Mouse (Mus musculus) heart, embryonic 13.5 days (tissue): ENCODE measurements at regions not wholly inside any gene's neighbourhood (a gene's known extent, or its start where the extent isn't known, plus 50 kb on each side); places are given as distances from the start of the nearest gene placed in this dataset.

Source experiments
- ATAC-seq: fragments of 200-750 bp; cut with Nextera tagmentation; 2 replicates; pipeline ENCODE4 v1.8.0; 2017; ENCODE audit warnings: moderate TSS enrichment; ENCODE audit not compliant: insufficient number of reproducible peaks, low FRiP score, low TSS enrichment; ENCODE audit errors: extremely low read depth
- H3K27ac ChIP-seq: fragments of 300-500 bp; sonication (generic); replicated peaks from 2 replicates; pipeline ENCODE4 v1.5.1; 2015; ENCODE audit warnings: moderate library complexity, mild to moderate bottlenecking, inconsistent platforms
- H3K27me3 ChIP-seq: fragments of 300-500 bp; sonication (generic); replicated peaks from 2 replicates; pipeline ENCODE4 v1.6.1; 2015; ENCODE audit warnings: mild to moderate bottlenecking, inconsistent platforms
- H3K36me3 ChIP-seq: fragments of 300-500 bp; sonication (generic); 2 replicates; pipeline ENCODE4 v1.6.1; 2015; ENCODE audit warnings: mild to moderate bottlenecking, inconsistent platforms
- H3K4me1 ChIP-seq: fragments of 300-500 bp; sonication (generic); 2 replicates; pipeline ENCODE4 v1.6.1; 2015; ENCODE audit warnings: inconsistent platforms
- H3K4me2 ChIP-seq: fragments of 300-500 bp; sonication (generic); 2 replicates; pipeline ENCODE4 v1.6.1; 2015; ENCODE audit warnings: inconsistent platforms, mild to moderate bottlenecking, moderate library complexity
- H3K4me3 ChIP-seq: fragments of 300-500 bp; sonication (generic); 2 replicates; pipeline ENCODE4 v1.5.1; 2015; ENCODE audit warnings: moderate library complexity, mild to moderate bottlenecking, inconsistent platforms
- H3K9ac ChIP-seq: fragments of 300-500 bp; sonication (generic); 2 replicates; pipeline ENCODE4 v1.6.1; 2015; ENCODE audit warnings: inconsistent platforms, mild to moderate bottlenecking, moderate library complexity
- H3K9me3 ChIP-seq: fragments of 300-500 bp; sonication (generic); 2 replicates; pipeline ENCODE4 v1.6.1; 2016; ENCODE audit warnings: inconsistent platforms
- WGBS: fragments of 180-500 bp; shearing (Covaris S2); methylation state at CpG from one replicate; pipeline ENCODE4 v1.1.7; 2015; ENCODE audit warnings: mixed read lengths; 5-methylcytosine and 5-hydroxymethylcytosine counted together

DNA sequence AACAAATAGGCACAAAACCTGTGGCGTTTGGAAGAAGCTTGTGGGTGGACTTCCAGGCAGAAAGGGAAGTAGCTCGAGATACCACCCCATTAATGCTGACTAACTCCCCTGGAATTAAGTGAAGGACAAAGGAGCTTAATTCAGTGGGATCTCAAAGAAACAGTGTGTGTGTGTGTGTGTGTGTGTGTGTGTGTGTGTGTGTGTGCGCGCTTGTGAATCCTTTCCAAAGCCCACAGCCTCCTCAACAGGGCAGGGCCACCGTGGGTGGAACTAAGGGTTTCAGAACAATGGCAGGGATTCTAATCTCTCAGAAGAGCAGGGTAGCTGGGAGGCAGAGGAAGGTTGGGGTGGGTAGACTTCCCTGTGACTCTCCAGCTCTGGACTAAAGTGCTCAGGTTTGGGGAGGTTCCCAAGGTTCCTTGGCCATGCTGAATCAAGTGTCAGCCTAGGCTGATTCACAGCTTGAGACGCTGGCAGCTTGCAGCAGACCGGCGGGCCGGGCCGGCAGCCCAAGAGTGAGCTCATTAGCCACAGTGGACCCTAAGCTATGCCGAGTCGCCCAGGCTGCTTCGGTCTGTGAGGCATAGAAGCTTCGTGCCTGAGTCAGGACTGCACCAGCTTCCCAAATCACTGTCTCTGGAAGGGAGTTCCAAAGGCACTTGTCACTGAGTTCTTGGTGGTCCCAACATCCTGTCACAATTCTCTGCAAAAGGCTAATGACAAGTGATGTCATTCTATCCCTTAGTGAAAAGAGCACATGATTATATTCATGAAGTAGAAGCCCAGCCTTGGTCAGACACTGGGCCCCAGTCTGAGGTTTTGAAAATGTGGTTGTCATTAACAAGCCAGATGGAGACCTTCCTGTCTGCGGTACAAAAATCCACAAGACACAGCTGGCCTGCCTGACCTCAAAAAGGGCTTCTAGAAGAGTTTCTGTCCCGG is 59.6 kb upstream of the Arntl start:
- H3K9me3 ChIP-seq = no peaks in the 10 kb centered on the region
- no peak overlapping the region for H3K4me2 ChIP-seq
- 46% methylated on average over 16 of the region's 16 CpGs for WGBS
- H3K9ac ChIP-seq = no peak overlapping the region
- ATAC-seq = no peak
- peaks cover 13% of the 10 kb centered on the region for H3K27me3 ChIP-seq
- no peak overlapping the region for H3K27ac ChIP-seq
- H3K4me3 ChIP-seq = no peak overlapping the region
- no peaks in the 10 kb centered on the region for H3K36me3 ChIP-seq
- peaks cover 32% of the 10 kb centered on the region for H3K4me1 ChIP-seq

DNA sequence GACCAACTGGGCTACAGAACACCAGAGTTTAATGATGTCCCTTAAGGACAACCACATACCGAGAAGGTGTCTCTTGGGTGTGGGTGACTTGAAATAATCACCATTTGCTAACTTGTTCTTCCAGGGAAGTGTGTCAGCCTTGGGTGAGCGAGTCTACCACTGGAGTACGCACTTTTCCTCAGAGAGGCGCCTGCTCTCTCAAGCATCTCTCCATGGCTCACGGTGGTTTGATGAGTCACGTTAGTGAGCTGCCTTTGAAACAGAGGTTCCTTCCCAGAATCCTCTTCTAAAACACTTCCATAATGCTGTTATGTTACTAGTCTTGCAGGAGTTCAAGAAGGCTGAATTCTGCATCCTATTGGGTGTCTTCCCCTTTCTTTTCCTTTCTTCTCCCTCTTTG is 58.6 kb upstream of the Arntl start:
- WGBS = 87% methylated on average over 6 of the region's 6 CpGs
- no peak overlapping the region for H3K4me3 ChIP-seq

DNA sequence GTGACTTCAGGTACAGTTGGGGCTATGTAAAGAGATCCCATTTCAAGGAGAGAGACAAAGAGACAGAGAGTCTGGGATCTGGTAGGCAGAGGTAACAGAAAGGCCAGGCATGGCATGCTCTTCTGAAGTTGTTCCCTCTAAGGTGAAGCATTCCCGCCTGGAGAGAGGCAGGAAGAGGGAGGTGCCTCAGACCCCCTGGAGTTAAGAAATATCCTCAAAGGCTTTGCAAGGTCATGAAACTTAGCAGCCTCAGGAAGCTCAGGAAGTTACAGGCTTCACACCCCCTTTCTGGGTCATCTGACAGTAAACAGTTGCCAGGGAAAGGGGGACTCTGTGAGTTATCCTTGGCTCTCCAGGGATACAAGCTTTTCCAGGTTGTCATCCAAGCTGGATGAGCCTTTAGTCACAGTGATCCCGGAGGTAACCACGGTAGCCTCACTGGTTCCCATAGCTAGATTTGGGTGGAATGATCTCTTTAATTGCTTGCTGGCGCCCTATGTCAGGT is 57.2 kb upstream of the Arntl start:
- H3K9ac ChIP-seq = no peak overlapping the region
- H3K27me3 ChIP-seq = peaks cover 5% of the 10 kb centered on the region; the same call in 1 of the 2 replicates
- ATAC-seq = no peak
- H3K27ac ChIP-seq = peak overlapping the region; percentile 75
- WGBS = 67% methylated on average over 4 of the region's 4 CpGs
- no peak overlapping the region for H3K4me3 ChIP-seq
- H3K4me2 ChIP-seq = no peak overlapping the region
- H3K4me1 ChIP-seq = peaks cover 38% of the 10 kb centered on the region
- no peaks in the 10 kb centered on the region for H3K9me3 ChIP-seq
- no peaks in the 10 kb centered on the region for H3K36me3 ChIP-seq

More for the DNA sequence above, 58.6 kb upstream of the Arntl start:
- Histone ChIP-seq H3K27ac (no peak overlapping the region), H3K27me3 (peaks cover 6% of the 10 kb centered on the region; the same call in 1 of the 2 replicates), H3K4me1 (peaks cover 38% of the 10 kb centered on the region), H3K4me2 (no peak overlapping the region), H3K36me3 (no peaks in the 10 kb centered on the region), H3K9me3 (no peaks in the 10 kb centered on the region), H3K9ac (no peak overlapping the region)
- ATAC-seq = no peak

DNA sequence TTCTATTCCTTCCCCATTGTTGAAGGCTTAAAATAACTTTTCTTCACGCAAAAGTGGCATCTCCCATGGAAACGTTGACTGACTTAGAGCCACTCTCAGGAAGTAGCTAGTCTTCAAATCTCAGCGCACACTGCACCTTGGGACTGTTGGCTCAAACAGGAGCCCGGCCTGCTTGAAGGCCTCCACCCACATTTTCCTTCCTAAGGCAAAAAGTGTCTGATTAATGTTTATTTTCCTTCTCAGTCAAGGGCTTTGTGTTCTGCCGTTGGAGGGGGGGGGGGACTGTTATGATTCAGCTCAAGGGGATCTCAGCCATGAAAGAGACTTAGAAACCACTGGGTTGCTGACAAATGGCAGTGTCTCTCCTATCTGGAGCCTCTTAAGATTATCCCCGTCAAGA is 56.5 kb upstream of the Arntl start:
- no peak for ATAC-seq
- Histone ChIP-seq H3K9ac (no peak overlapping the region), H3K4me3 (no peak overlapping the region), H3K4me1 (peaks cover 38% of the 10 kb centered on the region), H3K4me2 (no peak overlapping the region), H3K36me3 (no peaks in the 10 kb centered on the region), H3K27ac (peak overlapping the region; percentile 75), H3K27me3 (peaks cover 2% of the 10 kb centered on the region; the same call in 1 of the 2 replicates), H3K9me3 (no peaks in the 10 kb centered on the region)
- WGBS = 32% methylated on average over 6 of the region's 6 CpGs

DNA sequence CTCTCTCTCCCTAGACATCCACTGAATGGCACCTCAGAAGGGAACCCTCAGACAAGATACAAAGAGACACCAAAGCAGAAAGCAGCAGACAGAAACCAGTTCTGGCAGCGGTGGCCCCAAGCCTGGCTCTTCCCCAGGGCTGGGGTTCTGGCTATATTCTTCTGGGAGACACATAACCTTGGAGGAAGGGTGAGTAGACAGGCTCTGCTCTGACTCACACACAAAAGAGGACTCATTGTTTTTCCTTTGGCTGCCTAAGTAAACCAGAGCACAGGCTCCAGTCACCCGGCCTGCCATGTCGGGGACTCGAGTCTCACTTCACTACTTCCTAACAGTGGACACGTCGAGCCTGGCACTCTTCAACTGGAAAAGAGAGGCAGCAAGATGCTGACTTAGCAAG is 55.8 kb upstream of the Arntl start:
- Histone ChIP-seq H3K36me3 (no peaks in the 10 kb centered on the region), H3K27me3 (no peaks in the 10 kb centered on the region; the same call in 1 of the 2 replicates), H3K27ac (peak overlapping the region; percentile 75), H3K4me2 (no peak overlapping the region), H3K4me3 (no peak overlapping the region), H3K4me1 (peaks cover 38% of the 10 kb centered on the region), H3K9me3 (no peaks in the 10 kb centered on the region), H3K9ac (no peak overlapping the region)
- ATAC-seq = no peak
- 24% methylated on average over 6 of the region's 6 CpGs for WGBS

DNA sequence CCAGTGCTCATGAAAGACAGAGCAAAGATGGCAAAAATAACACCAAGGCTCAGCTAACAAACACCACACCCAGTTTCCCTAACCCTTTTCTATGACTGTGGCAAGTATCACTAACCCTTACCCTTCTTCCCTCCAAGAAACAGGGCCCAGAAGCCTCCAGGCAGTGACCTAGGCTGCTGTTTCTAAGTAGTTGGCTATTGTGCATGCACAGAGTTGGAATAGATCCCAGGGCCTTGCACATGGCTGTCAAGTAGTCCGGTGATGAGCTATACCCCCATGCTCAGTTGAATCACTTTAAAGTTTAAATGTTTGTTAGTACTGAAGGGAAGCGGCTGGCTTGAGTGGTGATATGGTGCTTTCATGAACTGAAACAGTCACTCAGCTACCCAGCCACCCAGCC is 53.9 kb upstream of the Arntl start:
- 76% methylated on average over 2 of the region's 2 CpGs for WGBS
- Histone ChIP-seq H3K27me3 (no peaks in the 10 kb centered on the region; the same call in 1 of the 2 replicates), H3K9ac (no peak overlapping the region), H3K27ac (no peak overlapping the region), H3K9me3 (no peaks in the 10 kb centered on the region), H3K4me1 (peaks cover 31% of the 10 kb centered on the region), H3K4me2 (no peak overlapping the region), H3K4me3 (no peak overlapping the region), H3K36me3 (no peaks in the 10 kb centered on the region)
- no peak for ATAC-seq

DNA sequence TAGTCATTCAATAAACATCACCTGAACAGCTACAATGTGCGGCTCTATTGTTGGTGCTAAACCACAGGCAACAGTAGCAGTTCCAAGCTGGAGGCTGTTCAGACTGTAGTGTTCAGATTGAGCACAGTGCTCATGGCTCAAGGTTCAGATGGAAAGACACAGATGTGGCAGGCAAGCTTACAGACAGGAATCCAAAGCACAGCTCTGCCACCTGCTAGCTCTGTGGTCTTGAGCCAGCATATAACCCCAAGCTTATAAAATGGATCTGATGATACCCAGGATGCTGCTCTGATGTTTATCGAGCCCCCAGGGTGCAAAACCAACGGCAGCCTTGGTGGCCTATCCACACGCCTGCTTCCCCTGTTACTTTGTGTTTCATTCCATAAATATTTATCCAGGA is 53.2 kb upstream of the Arntl start:
- H3K27me3 ChIP-seq = no peaks in the 10 kb centered on the region
- ATAC-seq = no peak
- H3K9ac ChIP-seq = no peak overlapping the region
- 70% methylated on average over 4 of the region's 4 CpGs for WGBS
- H3K27ac ChIP-seq = no peak overlapping the region
- H3K4me2 ChIP-seq = no peak overlapping the region
- peaks cover 31% of the 10 kb centered on the region for H3K4me1 ChIP-seq
- no peak overlapping the region for H3K4me3 ChIP-seq
- H3K36me3 ChIP-seq = no peaks in the 10 kb centered on the region
- no peaks in the 10 kb centered on the region for H3K9me3 ChIP-seq

DNA sequence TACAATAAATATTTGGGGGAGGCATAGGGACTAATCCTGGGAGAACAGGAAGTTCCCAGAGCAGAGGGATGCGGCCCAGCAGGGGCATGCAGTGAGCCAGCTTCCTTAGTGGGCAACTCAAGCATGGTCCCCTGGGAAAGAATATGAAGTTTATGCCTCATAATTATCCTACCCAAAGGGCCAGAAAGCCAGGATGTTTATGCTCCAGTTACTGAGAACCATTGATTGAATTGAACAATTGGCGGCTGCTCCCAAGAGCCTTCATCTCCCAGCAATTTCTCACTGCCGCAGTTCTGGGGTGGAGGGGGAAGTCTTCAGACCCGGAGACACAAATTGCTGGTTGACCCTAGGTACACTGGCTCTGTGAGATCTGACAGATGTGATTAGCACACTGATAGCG is 50.9 kb upstream of the Arntl start:
- no peak overlapping the region for H3K9ac ChIP-seq
- no peak for ATAC-seq

DNA sequence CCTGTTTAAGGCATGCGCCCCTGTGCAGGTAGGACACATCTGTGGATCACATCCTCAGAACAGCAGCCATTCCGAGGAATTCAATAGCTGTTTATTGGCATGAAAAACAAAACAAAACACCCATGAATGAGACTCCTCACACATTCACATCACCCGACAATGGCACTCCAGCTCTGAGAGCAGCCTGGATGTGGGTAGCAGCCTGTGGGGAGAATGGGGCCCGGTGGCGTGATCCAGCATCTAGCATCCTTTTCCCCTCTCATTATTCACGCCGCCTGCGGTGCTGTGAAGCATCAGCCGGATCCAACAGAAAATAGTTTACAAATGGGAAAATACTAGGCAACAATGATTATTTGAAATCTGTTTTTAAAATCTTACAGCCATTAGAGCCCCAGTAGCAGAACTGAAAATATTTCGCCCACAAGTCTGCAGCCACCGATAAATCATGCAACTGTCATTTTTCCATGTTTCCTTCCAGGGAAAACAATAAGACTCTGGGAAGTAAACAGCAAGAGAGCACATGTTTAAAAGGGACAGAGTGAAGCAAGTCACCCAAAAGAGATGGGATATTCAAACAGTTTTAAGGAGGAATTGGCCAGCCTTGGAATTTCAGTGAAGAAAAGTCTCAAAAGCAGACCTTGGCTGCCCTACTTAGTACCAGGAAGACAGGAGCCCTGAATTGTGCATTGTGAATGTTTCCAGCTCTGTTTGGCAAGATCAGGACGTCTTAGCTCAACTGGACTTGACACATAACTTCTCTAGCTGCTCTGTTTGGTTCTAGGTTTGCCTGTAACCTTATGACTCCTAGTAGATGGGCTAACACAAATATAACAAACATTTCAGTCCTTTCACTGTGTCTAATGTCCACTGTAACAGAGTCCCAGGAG is 50.2 kb upstream of the Arntl start:
- peaks cover 9% of the 10 kb centered on the region for H3K4me1 ChIP-seq
- WGBS = 74% methylated on average over 12 of the region's 12 CpGs
- no peak overlapping the region for H3K9ac ChIP-seq
- no peak overlapping the region for H3K4me3 ChIP-seq
- H3K4me2 ChIP-seq = no peak overlapping the region
- H3K9me3 ChIP-seq = no peaks in the 10 kb centered on the region
- ATAC-seq = no peak
- no peak overlapping the region for H3K27ac ChIP-seq
- no peaks in the 10 kb centered on the region for H3K36me3 ChIP-seq
- H3K27me3 ChIP-seq = 0 out of 2 replicates have a peak, but pooled peaks cover 3% of the 10 kb centered on the region

More for the DNA sequence above, 50.9 kb upstream of the Arntl start:
- Histone ChIP-seq H3K27ac (no peak overlapping the region), H3K27me3 (0 out of 2 replicates have a peak, but pooled peaks cover 3% of the 10 kb centered on the region), H3K4me1 (peaks cover 16% of the 10 kb centered on the region), H3K36me3 (no peaks in the 10 kb centered on the region), H3K9me3 (no peaks in the 10 kb centered on the region), H3K4me3 (no peak overlapping the region), H3K4me2 (no peak overlapping the region)
- 77% methylated on average over 5 of the region's 5 CpGs for WGBS
